Mouse (Mus musculus): ENCODE measurements around the gene Asb8. TPM values are rescaled to one million over a fixed set of nuclear protein-coding genes. Genes with fewer than 3 reads are reported as not detected.
A peak's percentile ranks its signal among the peaks of the same experiment; 100 is the strongest.

The Asb8 gene
- polyA plus RNA-seq (2014; fragmentation: Nextera tagmentation; extraction: Ambion mirVana) = 66.7 and 74.0 TPM in 2 replicates

- Histone ChIP-seq H3K9me3 (ENCODE audit: control insufficient read depth, low read length) (no peaks in the 10 kb centered on the region), H3K36me3 (ENCODE audit: control insufficient read depth, insufficient read depth, low read length) (no peaks in the 10 kb centered on the region), H3K9ac (replicated peaks; ENCODE audit: low read depth, low read length) (no peak within 1 kb of the TSS), H3K27ac (ENCODE audit: low read depth, low read length) (no peak within 1 kb of the TSS), H3K27me3 (ENCODE audit: control insufficient read depth, insufficient read depth, low read length) (peaks cover 8% of the 10 kb centered on the region), H3K4me2 (ENCODE audit: low read depth, low read length) (peak within 1 kb of the TSS; percentile 77; the same call in 1 of the 2 replicates), H3K4me3 (ENCODE audit: low read depth, low read length) (no peak within 1 kb of the TSS), H3K4me1 (ENCODE audit: control insufficient read depth, insufficient read depth, low read length) (peaks cover 8% of the 10 kb centered on the region; the same call in 1 of the 2 replicates)
- ATAC-seq (ENCODE audit: low read depth) = no peak
- 84% methylated on average over 5 of the region's 5 CpGs for WGBS
Measured at GRCm38 (mm10) chr15:98165525-98165924, at the start of gene Asb8. Asb8 (minus strand) TSS chr15:98165625.

- no peak overlapping the region for H3K27ac ChIP-seq (ENCODE audit: low read depth, low read length)
- H3K27me3 ChIP-seq (ENCODE audit: control insufficient read depth, insufficient read depth, low read length) = no peaks in the 10 kb centered on the region
- no peaks in the 10 kb centered on the region for H3K36me3 ChIP-seq (ENCODE audit: control insufficient read depth, insufficient read depth, low read length)
- no peaks in the 10 kb centered on the region for H3K9me3 ChIP-seq (ENCODE audit: control insufficient read depth, low read length)
- 81% methylated on average over 5 of the region's 5 CpGs for WGBS
- no peak overlapping the region for H3K4me2 ChIP-seq (ENCODE audit: low read depth, low read length)
- H3K4me3 ChIP-seq (ENCODE audit: low read depth, low read length) = no peak overlapping the region
- no peak for ATAC-seq (ENCODE audit: low read depth)
- no peak overlapping the region for H3K9ac ChIP-seq (replicated peaks; ENCODE audit: low read depth, low read length)
- no peaks in the 10 kb centered on the region for H3K4me1 ChIP-seq (ENCODE audit: control insufficient read depth, insufficient read depth, low read length)
Measured at GRCm38 (mm10) chr15:98214130-98214529, 48.7 kb upstream of the Asb8 start.

GRCm38 (mm10) chr15:98213336-98213870, 48.0 kb upstream of the Asb8 start:
- Histone ChIP-seq H3K27ac (ENCODE audit: low read depth, low read length) (no peak overlapping the region), H3K9ac (replicated peaks; ENCODE audit: low read depth, low read length) (no peak overlapping the region), H3K36me3 (ENCODE audit: control insufficient read depth, insufficient read depth, low read length) (no peaks in the 10 kb centered on the region), H3K4me1 (ENCODE audit: control insufficient read depth, insufficient read depth, low read length) (no peaks in the 10 kb centered on the region), H3K27me3 (ENCODE audit: control insufficient read depth, insufficient read depth, low read length) (no peaks in the 10 kb centered on the region), H3K4me3 (ENCODE audit: low read depth, low read length) (no peak overlapping the region), H3K9me3 (ENCODE audit: control insufficient read depth, low read length) (no peaks in the 10 kb centered on the region), H3K4me2 (ENCODE audit: low read depth, low read length) (no peak overlapping the region)
- ATAC-seq (ENCODE audit: low read depth) = no peak
- 76% methylated on average over 5 of the region's 5 CpGs for WGBS

GRCm38 (mm10) chr15:98209676-98210075, 44.3 kb upstream of the Asb8 start:
- H3K4me1 ChIP-seq (ENCODE audit: control insufficient read depth, insufficient read depth, low read length) = no peaks in the 10 kb centered on the region
- no peak overlapping the region for H3K4me3 ChIP-seq (ENCODE audit: low read depth, low read length)
- no peaks in the 10 kb centered on the region for H3K27me3 ChIP-seq (ENCODE audit: control insufficient read depth, insufficient read depth, low read length)
- WGBS = 82% methylated on average over 7 of the region's 7 CpGs
- H3K9ac ChIP-seq (replicated peaks; ENCODE audit: low read depth, low read length) = no peak overlapping the region
- no peak overlapping the region for H3K4me2 ChIP-seq (ENCODE audit: low read depth, low read length)
- H3K36me3 ChIP-seq (ENCODE audit: control insufficient read depth, insufficient read depth, low read length) = no peaks in the 10 kb centered on the region
- H3K27ac ChIP-seq (ENCODE audit: low read depth, low read length) = no peak overlapping the region
- no peaks in the 10 kb centered on the region for H3K9me3 ChIP-seq (ENCODE audit: control insufficient read depth, low read length)
- ATAC-seq (ENCODE audit: low read depth) = no peak

GRCm38 (mm10) chr15:98195442-98195841, 30.0 kb upstream of the Asb8 start, which contains the start of gene Olfr288:
Olfr288 (minus strand) TSS chr15:98195542.
- no peaks in the 10 kb centered on the region for H3K36me3 ChIP-seq (ENCODE audit: control insufficient read depth, insufficient read depth, low read length)
- ATAC-seq (ENCODE audit: low read depth) = no peak

GRCm38 (mm10) chr15:98184456-98184855, 19.0 kb upstream of the Asb8 start:
- H3K4me1 ChIP-seq (ENCODE audit: control insufficient read depth, insufficient read depth, low read length) = peaks cover 5% of the 10 kb centered on the region; the same call in 1 of the 2 replicates
- H3K9me3 ChIP-seq (ENCODE audit: control insufficient read depth, low read length) = no peaks in the 10 kb centered on the region
- 79% methylated on average over 4 of the region's 4 CpGs for WGBS
- H3K27ac ChIP-seq (ENCODE audit: low read depth, low read length) = no peak overlapping the region
- no peaks in the 10 kb centered on the region for H3K36me3 ChIP-seq (ENCODE audit: control insufficient read depth, insufficient read depth, low read length)
- H3K27me3 ChIP-seq (ENCODE audit: control insufficient read depth, insufficient read depth, low read length) = no peaks in the 10 kb centered on the region
- ATAC-seq (ENCODE audit: low read depth) = no peak
- H3K9ac ChIP-seq (replicated peaks; ENCODE audit: low read depth, low read length) = no peak overlapping the region
- no peak overlapping the region for H3K4me3 ChIP-seq (ENCODE audit: low read depth, low read length)
- H3K4me2 ChIP-seq (ENCODE audit: low read depth, low read length) = no peak overlapping the region

More at GRCm38 (mm10) chr15:98195442-98195841, 30.0 kb upstream of the Asb8 start, which contains the start of gene Olfr288:
- H3K27me3 ChIP-seq (ENCODE audit: control insufficient read depth, insufficient read depth, low read length) = no peaks in the 10 kb centered on the region
- H3K4me2 ChIP-seq (ENCODE audit: low read depth, low read length) = no peak within 1 kb of the TSS
- H3K9ac ChIP-seq (replicated peaks; ENCODE audit: low read depth, low read length) = no peak within 1 kb of the TSS
- no peak within 1 kb of the TSS for H3K4me3 ChIP-seq (ENCODE audit: low read depth, low read length)
- 77% methylated on average over 3 of the region's 3 CpGs for WGBS
- H3K9me3 ChIP-seq (ENCODE audit: control insufficient read depth, low read length) = no peaks in the 10 kb centered on the region
- H3K27ac ChIP-seq (ENCODE audit: low read depth, low read length) = no peak within 1 kb of the TSS
- H3K4me1 ChIP-seq (ENCODE audit: control insufficient read depth, insufficient read depth, low read length) = no peaks in the 10 kb centered on the region

- no peak overlapping the region for H3K9ac ChIP-seq (replicated peaks; ENCODE audit: low read depth, low read length)
- H3K4me2 ChIP-seq (ENCODE audit: low read depth, low read length) = no peak overlapping the region
- peaks cover 5% of the 10 kb centered on the region; the same call in 1 of the 2 replicates for H3K4me1 ChIP-seq (ENCODE audit: control insufficient read depth, insufficient read depth, low read length)
- H3K4me3 ChIP-seq (ENCODE audit: low read depth, low read length) = no peak overlapping the region
- H3K36me3 ChIP-seq (ENCODE audit: control insufficient read depth, insufficient read depth, low read length) = no peaks in the 10 kb centered on the region
- no peaks in the 10 kb centered on the region for H3K27me3 ChIP-seq (ENCODE audit: control insufficient read depth, insufficient read depth, low read length)
- 77% methylated on average over 12 of the region's 12 CpGs for WGBS
- no peak overlapping the region for H3K27ac ChIP-seq (ENCODE audit: low read depth, low read length)
- no peak for ATAC-seq (ENCODE audit: low read depth)
- H3K9me3 ChIP-seq (ENCODE audit: control insufficient read depth, low read length) = no peaks in the 10 kb centered on the region
Measured at GRCm38 (mm10) chr15:98181856-98182570, 16.6 kb upstream of the Asb8 start.

- Histone ChIP-seq H3K27ac (ENCODE audit: low read depth, low read length) (peak overlapping the region; percentile 69), H3K27me3 (ENCODE audit: control insufficient read depth, insufficient read depth, low read length) (no peaks in the 10 kb centered on the region), H3K4me3 (ENCODE audit: low read depth, low read length) (peak overlapping the region; percentile 48), H3K9me3 (ENCODE audit: control insufficient read depth, low read length) (no peaks in the 10 kb centered on the region), H3K9ac (replicated peaks; ENCODE audit: low read depth, low read length) (peak overlapping the region; percentile 49; the same call in 1 of the 2 replicates), H3K36me3 (ENCODE audit: control insufficient read depth, insufficient read depth, low read length) (no peaks in the 10 kb centered on the region), H3K4me2 (ENCODE audit: low read depth, low read length) (peak overlapping the region; percentile 74), H3K4me1 (ENCODE audit: control insufficient read depth, insufficient read depth, low read length) (peaks cover 5% of the 10 kb centered on the region; the same call in 1 of the 2 replicates)
- peak; percentile 98 for ATAC-seq (ENCODE audit: low read depth)
- under 1% methylated on average over 30 of the region's 30 CpGs for WGBS
Measured at GRCm38 (mm10) chr15:98181132-98181711, 15.8 kb upstream of the Asb8 start.

All from neural tube, embryonic 14.5 days (tissue).